Mouse (Mus musculus) 416B (cell line): ENCODE measurements around the gene Cldn34d.

ENCODE experiments used
- DNase-seq: peaks from one replicate; pipeline ENCODE4 v3.0.0; 2011; ENCODE audit warnings: low read depth

Gene Cldn34d

DNA sequence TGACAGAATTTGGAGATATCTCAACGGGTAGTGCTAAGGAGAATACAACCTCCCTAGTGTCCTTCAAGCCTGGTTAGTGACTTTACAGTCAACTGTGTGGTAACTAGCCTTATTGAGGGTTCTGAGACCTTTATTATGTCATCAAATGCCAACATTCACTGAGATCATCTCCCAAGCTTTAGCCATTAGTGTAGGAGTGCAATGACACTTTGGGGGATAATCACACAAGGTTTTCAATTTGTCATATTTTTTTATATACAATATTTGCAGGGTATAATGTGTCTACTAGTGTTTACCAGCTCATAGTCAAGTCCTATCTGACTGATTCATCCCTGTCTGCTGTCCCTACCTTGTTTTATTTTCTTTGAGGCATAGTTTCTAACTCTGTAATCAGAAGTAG, at the start of gene Cldn34d:
Gene Cldn34d (minus strand): TSS at position 101 of the 400 bp plus-strand sequence.
- DNase-seq = no peak

DNA sequence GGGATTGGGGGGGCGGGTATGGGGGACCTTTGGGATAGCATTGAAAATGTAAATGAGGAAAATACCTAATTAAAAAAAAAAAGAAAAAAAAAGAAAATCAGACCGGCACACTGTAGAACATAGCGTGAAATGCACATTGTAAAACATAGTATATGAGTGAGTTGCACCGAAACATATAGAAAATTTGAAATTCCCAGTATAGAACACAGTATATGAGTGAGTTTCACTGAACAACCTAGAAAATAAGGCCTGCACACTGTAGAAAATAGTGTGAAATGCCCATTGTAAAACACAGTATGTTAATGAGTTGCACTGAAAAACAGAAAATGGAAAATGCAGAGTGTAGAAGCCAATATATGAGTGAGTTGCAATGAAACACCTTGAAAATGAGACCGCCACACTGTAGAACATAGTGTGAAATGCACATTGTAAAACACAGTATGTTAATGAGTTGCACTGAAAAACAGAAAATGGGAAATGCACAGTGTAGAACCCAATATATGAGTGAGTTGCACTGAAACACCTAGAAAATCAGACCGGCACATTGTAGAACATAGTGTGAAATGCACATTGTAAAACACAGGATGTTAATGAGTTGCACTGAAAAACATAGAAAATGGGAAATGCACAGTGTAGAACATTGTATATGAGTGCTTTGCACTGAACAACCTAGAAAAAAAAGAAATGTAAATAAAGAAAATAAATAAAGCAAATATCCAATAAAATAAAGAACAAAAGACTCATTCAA, 4.1 kb downstream of the Cldn34d start:
- peak; percentile 80 for DNase-seq
